Mouse (Mus musculus) limb, embryonic 14.5 days (tissue): ENCODE data around the gene Alg3. TPM values are rescaled to one million over a fixed set of nuclear protein-coding genes. Genes with fewer than 3 reads are reported as not detected.

Experiments
- ATAC-seq: fragments of 200-750 bp; cut with Nextera tagmentation; 2 replicates; pipeline ENCODE4 v1.8.0; 2017; ENCODE audit warnings: low read depth, moderate number of reproducible peaks, moderate TSS enrichment; ENCODE audit not compliant: low FRiP score
- DNase-seq: peaks from one replicate; pipeline ENCODE4 v3.0.0-alpha.2; 2015; ENCODE audit warnings: low spot score
- H3K27ac ChIP-seq: fragments of 300-500 bp; sonication (generic); replicated peaks from 2 replicates; pipeline ENCODE4 v1.5.1; 2014; ENCODE audit warnings: low read depth, mild to moderate bottlenecking, low read length, moderate library complexity, mixed read lengths
- H3K27me3 ChIP-seq: fragments of 300-500 bp; sonication (generic); 2 replicates; pipeline ENCODE4 v1.6.1; 2014; ENCODE audit warnings: low read length, mixed read lengths; ENCODE audit not compliant: control insufficient read depth, insufficient read depth
- H3K36me3 ChIP-seq: fragments of 300-500 bp; sonication (generic); 2 replicates; pipeline ENCODE4 v1.6.1; 2014; ENCODE audit warnings: mild to moderate bottlenecking, low read length, moderate library complexity, mixed read lengths; ENCODE audit not compliant: control insufficient read depth, insufficient read depth
- H3K4me1 ChIP-seq: fragments of 300-500 bp; sonication (generic); 2 replicates; pipeline ENCODE4 v1.6.1; 2014; ENCODE audit warnings: antibody characterized with exemption, low read length, mixed read lengths; ENCODE audit not compliant: control insufficient read depth, insufficient read depth
- H3K4me2 ChIP-seq: fragments of 300-500 bp; sonication (generic); replicated peaks from 2 replicates; pipeline ENCODE4 v1.6.1; 2014; ENCODE audit warnings: low read depth, mild to moderate bottlenecking, low read length, moderate library complexity; ENCODE audit not compliant: severe bottlenecking
- H3K4me3 ChIP-seq: fragments of 300-500 bp; sonication (generic); replicated peaks from 2 replicates; pipeline ENCODE4 v1.5.1; 2014; ENCODE audit warnings: low read length
- H3K9ac ChIP-seq: fragments of 300-500 bp; sonication (generic); 2 replicates; pipeline ENCODE4 v1.6.1; 2014; ENCODE audit warnings: mild to moderate bottlenecking, low read depth, low read length, moderate library complexity; ENCODE audit not compliant: severe bottlenecking
- H3K9me3 ChIP-seq: fragments of 300-500 bp; sonication (generic); 2 replicates; pipeline ENCODE4 v1.6.1; 2016; ENCODE audit warnings: low read length; ENCODE audit not compliant: control insufficient read depth
- POLR2A ChIP-seq: fragments of 200-500 bp; IDR thresholded peaks from 2 replicates; pipeline ENCODE4 v1.8.0; 2012; ENCODE audit warnings: inconsistent platforms, mild to moderate bottlenecking, moderate library complexity, borderline replicate concordance; ENCODE audit not compliant: insufficient read depth, insufficient read length; ENCODE audit errors: extremely low read depth
- WGBS: fragments of 180-500 bp; shearing (Covaris S2); extraction: QIAGEN DNeasy Blood & Tissue Kit; methylation state at CpG from one replicate; pipeline ENCODE4 v1.1.7; 2014; 5-methylcytosine and 5-hydroxymethylcytosine counted together
- polyA plus RNA-seq, 2 experiments: library from polyadenylated mRNA; depleted of rRNA in 1 of 2; stranded (reverse) in 1 of 2; unstranded in 1 of 2; fragments of >200 nt; fragmentation: Nextera tagmentation in 1 of 2; extraction: Ambion mirVana in 1 of 2; gene quantifications; 2 replicates each; pipeline versions ENCODE4 v1.2.1 to v1.2.3; 2012 to 2014

The Alg3 gene
- polyA plus RNA-seq, 2 experiments: 27.4 to 43.0 TPM

DNA sequence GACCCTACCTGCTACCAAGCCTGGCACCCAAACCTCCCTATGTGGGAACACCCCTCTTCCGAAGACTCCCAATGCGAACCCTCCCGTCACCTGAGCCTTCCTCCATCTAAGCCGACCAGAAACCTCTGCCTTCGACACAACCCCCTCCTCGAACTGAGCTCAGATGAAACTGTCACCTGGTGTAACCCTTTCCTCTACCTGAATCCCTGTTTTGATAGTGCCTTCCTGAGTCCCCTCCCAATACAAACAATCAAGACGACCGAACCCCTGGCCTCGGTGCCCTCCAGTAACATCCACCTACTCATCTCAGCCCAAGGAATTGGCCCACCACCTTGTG, 8.8 kb upstream of the Alg3 start:
- no peak overlapping the region for H3K27ac ChIP-seq
- peaks cover 23% of the 10 kb centered on the region for H3K27me3 ChIP-seq
- no peaks in the 10 kb centered on the region for H3K9me3 ChIP-seq
- no peak overlapping the region for H3K9ac ChIP-seq
- H3K4me2 ChIP-seq: peak overlapping the region; percentile 98
- ATAC-seq (0 out of 2 replicates have a peak, but pooled peaks have one; percentile 13), DNase-seq (no peak)
- peaks cover 23% of the 10 kb centered on the region for H3K4me1 ChIP-seq
- peak overlapping the region; percentile 69 for H3K4me3 ChIP-seq
- TF ChIP-seq POLR2A: no peak
- WGBS: 3% methylated on average over 9 of the region's 9 CpGs
- H3K36me3 ChIP-seq: no peaks in the 10 kb centered on the region

DNA sequence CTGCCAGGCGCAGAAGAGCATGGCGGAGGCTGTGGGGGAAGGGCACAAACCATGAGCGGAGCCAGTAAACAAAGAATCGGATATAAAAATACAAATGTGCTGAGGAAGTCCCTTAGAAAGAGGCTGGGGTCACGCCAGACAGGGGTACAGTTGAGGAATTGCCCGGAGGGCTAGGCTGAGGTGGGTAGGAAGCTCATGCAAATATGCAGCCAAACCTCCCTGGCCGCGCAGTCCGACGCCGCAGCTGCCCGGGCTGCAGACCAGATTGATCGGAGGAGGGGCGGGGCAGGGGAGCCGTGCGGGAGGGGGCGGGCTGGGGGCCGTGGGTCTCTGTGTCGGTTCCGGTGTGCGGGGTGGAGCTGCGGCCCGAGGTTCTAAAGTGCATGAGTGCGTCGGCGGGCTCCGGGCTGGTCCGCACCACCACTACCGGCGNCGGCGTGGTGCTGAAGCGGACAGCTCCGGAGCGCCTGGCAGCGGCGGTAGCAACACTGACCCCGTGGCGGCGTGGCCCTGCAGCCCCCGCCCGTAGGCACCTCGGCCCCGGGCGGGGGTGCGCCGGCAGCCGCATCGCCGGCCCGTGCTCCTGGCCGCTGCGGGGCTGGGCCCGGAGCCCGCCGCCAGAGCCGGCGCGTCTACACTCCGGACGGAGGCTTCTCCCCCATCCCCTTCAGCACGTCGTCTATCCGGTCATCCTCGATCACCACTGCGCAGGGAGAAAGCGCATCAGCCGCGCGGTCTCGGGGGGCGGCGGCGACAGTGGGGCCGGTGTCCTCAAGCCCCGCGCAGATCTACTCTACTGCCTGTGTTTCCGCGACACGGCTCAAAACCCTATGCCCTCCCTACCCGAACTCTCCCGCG, 8.2 kb upstream of the Alg3 start:
- H3K9ac ChIP-seq: no peak overlapping the region
- 3% methylated on average over 44 of the region's 83 CpGs for WGBS
- peaks cover 23% of the 10 kb centered on the region for H3K27me3 ChIP-seq
- H3K9me3 ChIP-seq: no peaks in the 10 kb centered on the region
- H3K27ac ChIP-seq: no peak overlapping the region
- H3K4me1 ChIP-seq: peaks cover 23% of the 10 kb centered on the region
- peak overlapping the region; percentile 69 for H3K4me3 ChIP-seq
- no peak for TF ChIP-seq POLR2A
- peak overlapping the region; percentile 98 for H3K4me2 ChIP-seq
- peak; percentile 11 for DNase-seq
- ATAC-seq: peak; percentile 36; the same call in 1 of the 2 replicates
- H3K36me3 ChIP-seq: no peaks in the 10 kb centered on the region

DNA sequence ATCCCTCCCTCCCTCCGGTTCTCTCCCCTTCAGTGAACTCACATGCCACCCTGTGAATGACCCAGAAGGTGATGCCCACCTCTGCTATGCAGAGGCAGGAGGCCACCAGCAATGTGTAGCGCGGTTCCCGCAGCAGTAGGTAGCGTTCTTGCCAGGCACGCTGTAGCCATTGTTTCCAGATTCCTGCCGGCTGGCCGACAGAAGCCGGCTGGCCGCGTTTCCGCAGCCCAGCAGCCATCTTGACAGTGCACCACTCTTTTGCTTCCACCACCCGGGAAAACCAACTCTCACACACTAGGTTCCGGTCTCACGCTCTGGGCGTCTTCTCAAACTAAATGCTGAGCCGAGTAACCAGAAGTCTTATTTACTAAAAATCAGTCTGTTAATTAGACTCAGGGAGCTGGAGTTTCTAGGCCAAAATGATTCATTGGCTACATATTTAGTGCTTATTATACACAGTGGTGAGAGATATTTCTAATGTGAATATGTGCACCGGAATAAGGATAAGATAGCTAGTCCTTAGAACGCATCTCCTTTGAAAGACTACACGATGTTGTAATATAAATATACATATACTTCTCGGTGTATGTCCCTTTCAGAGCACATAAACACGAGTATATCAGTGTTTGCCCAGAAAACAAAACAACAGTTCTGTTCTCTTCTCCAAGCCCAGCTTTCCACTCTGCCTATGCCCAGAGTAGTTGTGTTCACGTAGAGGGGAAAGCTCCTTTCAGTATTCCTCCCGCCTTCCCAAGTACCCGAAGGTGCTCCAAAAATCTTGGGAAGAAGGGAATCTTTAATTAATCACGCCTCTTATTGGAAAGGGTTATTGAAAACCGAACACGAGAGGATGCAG, 806 bp downstream of the Alg3 start:
- peak; percentile 75 for ATAC-seq
- peak overlapping the region; percentile 76 for H3K9ac ChIP-seq
- H3K4me1 ChIP-seq: 0 out of 2 replicates have a peak, but pooled peaks cover 6% of the 10 kb centered on the region
- H3K36me3 ChIP-seq: peaks cover 21% of the 10 kb centered on the region
- H3K9me3 ChIP-seq: no peaks in the 10 kb centered on the region
- H3K4me3 ChIP-seq: peak overlapping the region; percentile 77
- peak overlapping the region; percentile 74 for H3K27ac ChIP-seq
- H3K27me3 ChIP-seq: no peaks in the 10 kb centered on the region
- peak overlapping the region; percentile 99 for H3K4me2 ChIP-seq
- under 1% methylated on average over 28 of the region's 28 CpGs for WGBS
- TF ChIP-seq POLR2A: peak; percentile 91; the same call in 1 of the 2 replicates
- DNase-seq: peak; percentile 78

DNA sequence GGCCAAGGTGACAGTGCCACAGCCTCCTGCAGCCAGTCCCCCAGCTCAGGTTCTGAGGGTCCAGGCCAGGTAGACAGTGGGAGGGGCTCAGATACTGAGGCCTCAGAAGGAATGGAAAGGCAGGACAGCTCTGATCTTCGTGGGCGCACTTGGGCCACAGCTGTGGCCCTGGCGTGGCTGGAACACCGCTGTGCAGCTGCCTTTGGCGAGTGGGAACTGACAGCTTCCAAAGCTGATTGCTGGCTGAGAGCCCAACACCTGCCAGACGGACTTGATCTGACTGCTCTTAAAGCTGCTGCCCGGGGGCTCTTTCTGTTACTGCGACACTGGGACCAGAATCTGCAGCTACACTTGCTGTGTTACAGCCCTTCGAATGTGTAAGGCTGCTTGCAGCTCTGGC, 6.8 kb downstream of the Alg3 start:
- DNase-seq (peak; percentile 78), ATAC-seq (peak; percentile 38; the same call in 1 of the 2 replicates)
- 53% methylated on average over 9 of the region's 9 CpGs for WGBS
- no peak overlapping the region for H3K4me2 ChIP-seq
- H3K36me3 ChIP-seq: peaks cover 39% of the 10 kb centered on the region
- TF ChIP-seq POLR2A: no peak
- H3K27ac ChIP-seq: no peak overlapping the region
- H3K9ac ChIP-seq: 0 out of 2 replicates have a peak overlapping the region, but pooled peaks have one; percentile 12
- no peaks in the 10 kb centered on the region for H3K9me3 ChIP-seq
- no peaks in the 10 kb centered on the region for H3K27me3 ChIP-seq
- H3K4me1 ChIP-seq: 0 out of 2 replicates have a peak, but pooled peaks cover 2% of the 10 kb centered on the region
- no peak overlapping the region for H3K4me3 ChIP-seq

DNA sequence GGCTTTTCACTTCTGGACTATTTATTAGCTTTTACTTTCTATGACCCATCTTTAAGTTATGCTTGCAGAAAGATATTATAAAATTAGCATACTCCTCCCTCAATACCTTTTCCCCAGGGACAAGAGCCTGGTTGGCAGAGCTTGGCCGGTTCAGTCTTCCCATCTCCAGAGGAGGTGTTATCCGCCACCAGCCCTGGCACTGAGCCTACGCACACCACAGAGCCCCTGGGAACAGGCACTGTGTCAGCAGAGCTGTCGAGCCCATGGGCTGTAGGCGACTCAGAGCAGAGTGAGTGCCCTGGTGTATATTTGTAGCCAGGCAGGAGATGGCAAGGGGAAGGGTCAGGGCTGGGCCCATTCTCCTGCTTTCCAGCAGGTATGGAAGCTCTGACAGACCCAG, 11.0 kb downstream of the Alg3 start:
- no peak for ATAC-seq

More for the DNA sequence above, 11.0 kb downstream of the Alg3 start:
- Histone ChIP-seq H3K4me2 (no peak overlapping the region), H3K9me3 (no peaks in the 10 kb centered on the region), H3K4me1 (no peaks in the 10 kb centered on the region), H3K36me3 (peaks cover 16% of the 10 kb centered on the region), H3K27me3 (no peaks in the 10 kb centered on the region), H3K27ac (no peak overlapping the region), H3K4me3 (no peak overlapping the region), H3K9ac (no peak overlapping the region)
- DNase-seq: no peak
- 77% methylated on average over 5 of the region's 5 CpGs for WGBS
- no peak for TF ChIP-seq POLR2A
